Mouse (Mus musculus): ENCODE results near the gene Ly6g5c.
A peak's percentile ranks its signal among the peaks of the same experiment; 100 is the strongest.

The Ly6g5c gene

DNA sequence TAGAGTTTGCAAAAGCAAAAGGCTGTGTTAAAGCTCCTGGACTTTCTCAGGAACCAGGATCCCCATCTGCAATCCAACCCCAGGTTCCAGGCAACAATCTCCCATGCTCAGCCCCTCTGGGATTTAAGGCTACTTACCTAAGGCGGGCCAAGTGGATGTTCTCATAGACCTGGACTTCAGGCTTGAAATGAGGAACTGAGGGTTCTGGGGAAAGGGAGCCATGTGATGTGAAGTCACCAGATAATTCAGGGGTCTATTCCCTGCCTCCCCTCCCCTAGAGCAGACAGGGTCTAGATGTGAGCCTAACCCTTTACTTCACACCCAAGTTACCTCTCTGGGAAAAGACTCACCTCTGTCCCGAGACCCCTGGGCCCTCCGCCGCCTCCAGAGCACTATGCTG lies 27.4 kb upstream of the Ly6g5c start:
- DNase-seq (ENCODE audit: low spot score in 2 of 2), result no peak

DNA sequence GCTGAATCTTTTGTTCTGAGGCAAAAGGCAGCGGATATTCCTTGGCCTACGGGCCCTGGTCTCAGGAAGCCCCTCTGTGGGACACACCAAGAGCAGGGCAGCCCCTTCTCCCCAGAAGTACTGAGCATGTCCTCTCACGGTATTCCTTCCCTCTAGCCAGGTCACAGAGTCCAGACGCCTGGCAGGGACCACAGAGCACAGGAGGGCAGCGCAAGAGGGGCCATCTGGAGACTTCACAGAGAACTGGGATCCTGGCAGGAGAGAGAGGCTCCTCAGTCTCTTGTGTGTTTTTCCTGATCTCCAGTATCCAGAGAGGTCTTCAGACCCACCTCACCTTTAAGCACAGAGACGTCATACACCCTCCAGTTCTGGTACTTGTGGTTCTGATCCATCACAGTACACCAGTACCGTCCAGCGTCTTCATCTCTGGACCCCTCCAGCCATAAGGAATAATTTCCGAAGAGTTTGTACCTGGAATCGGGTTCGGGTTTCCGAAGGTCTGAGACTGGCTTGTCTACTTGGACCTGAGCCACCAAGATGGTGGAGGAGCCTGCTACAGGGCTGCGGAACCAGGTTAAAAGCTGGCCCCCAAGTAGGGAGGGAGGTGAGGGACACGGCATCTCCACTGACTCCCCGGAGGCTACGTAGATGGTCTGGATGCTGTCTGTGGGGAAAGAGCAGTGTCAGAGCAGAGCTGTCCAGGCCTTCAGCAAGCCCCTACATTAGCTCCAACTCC lies 25.1 kb upstream of the Ly6g5c start:
- DNase-seq (ENCODE audit: low spot score in 2 of 2), result no peak

DNA sequence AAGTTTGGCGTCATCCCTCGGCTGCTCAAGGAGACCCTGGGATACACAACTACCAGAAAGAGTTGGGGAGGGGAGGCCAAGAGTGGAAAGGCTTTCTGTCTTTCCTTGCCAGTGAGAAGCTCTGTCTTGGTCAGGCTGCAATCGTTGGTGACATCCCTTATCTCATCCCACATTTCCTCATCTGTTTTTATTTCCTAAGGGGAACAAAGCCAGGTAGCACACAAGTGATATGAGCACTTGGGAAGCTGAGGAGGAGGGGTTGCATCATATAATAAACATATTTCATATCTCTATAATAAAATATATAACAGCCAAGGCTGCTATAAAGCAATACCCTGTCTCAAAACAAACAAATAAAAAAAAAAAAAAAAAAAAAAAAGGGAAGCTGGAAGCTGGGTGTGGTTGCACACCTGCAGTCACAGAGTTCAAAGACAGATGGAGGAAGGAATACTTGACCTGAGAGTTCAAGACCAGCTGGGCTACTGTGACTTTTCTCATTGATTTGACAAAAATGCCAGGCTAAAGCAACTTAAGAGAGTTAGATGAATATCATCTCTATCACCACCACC lies 24.1 kb upstream of the Ly6g5c start:
- DNase-seq (ENCODE audit: low spot score in 2 of 2), result no peak

DNA sequence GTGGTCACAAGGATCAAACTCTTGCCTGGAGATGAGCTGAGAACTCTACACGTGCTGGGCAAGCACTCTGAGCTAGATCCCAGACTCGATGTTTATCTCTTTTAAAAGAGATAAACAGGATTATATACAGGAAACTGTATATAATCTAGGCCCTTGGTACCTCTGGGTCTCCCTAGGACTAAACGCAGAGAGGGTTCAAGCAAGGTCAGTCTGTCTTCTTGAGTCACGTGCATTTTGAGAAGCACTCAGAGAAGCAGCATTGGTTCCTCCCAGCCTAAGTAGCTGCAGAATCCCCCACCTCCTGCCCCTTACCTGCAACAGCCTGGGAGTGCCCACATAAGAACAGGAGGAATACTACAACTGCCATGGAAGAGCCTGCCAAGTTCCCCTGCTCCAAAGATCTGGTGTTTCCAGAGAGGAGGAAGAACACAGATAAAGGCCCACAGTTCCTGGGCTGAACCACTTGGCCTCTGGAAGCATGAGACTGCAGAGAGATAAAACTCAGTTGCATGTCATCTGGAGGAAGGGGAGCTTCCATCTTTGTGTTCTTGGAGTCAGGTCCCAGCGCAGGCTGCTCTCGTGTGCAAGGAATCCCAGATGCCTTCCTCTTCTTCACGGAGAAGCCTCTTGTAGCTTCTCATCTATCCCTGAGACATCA lies 22.7 kb upstream of the Ly6g5c start, which contains the start of gene Ly6g6f:
Gene Ly6g6f, minus strand, starts transcription at position 403 of the 658 bp plus-strand sequence.
- DNase-seq (ENCODE audit: low spot score in 2 of 2), result no peak

DNA sequence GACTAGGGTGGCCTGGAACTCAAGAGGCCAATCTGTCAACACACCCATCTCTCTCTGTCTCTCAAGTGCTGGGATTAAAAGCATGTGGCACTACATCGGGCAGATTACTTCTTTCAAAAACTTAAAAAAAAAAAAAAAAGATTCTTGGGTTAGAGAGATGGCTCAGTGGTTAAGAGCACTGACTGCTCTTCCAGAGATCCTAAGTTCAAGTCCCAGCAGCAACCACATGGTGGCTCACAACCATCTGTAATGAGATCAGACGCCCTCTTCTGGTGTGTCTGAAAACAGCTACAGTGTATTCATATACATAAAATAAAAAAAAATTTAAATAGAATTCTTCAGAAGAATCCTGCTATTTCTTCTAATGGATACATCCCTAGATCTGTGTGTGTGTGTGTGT lies 19.9 kb upstream of the Ly6g5c start:
- no peak for DNase-seq (ENCODE audit: low spot score in 2 of 2)

DNA sequence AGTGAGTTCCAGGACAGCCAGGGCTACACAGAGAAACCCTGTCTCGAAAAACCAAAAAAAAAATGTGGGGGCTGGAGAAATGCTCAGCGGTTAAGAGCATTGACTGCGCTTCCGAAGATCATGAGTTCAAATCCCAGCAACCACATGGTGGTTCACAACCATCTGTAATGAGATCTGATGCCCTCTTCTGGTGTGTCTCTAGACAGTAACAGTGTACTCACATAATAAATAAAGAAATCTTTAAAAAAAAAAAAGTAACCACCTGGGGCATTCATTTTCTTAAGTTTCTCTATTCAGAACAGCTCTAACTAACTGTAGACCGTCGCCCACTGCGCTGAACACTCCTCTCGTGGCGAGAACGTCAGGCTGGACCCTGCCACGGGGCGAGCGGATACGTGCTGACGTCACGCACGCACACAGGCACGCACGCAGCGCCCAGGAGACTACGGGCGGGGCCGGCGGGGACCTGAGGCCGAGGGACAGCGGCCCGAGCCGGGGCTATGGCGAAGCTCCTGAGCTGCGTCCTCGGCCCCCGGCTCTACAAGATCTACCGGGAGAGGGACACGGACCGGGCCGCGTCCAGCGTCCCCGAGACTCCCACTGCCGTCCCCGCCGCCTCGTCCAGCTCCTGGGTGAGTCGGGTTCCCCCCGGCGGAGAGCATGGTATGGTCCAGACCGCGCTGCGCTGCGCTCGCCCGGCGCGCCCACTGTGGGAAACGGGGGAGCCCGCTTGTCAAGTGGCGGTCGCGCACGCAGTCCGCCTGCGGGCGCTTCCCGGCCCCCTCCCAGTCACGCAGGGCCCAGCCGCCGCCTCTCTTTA lies 19.0 kb upstream of the Ly6g5c start, which contains the start of gene Abhd16a:
Gene Abhd16a, plus strand, starts transcription at position 439 of the 820 bp plus-strand sequence.
- peak; percentile 88 to 93 for DNase-seq (ENCODE audit: low spot score in 2 of 2)

DNA sequence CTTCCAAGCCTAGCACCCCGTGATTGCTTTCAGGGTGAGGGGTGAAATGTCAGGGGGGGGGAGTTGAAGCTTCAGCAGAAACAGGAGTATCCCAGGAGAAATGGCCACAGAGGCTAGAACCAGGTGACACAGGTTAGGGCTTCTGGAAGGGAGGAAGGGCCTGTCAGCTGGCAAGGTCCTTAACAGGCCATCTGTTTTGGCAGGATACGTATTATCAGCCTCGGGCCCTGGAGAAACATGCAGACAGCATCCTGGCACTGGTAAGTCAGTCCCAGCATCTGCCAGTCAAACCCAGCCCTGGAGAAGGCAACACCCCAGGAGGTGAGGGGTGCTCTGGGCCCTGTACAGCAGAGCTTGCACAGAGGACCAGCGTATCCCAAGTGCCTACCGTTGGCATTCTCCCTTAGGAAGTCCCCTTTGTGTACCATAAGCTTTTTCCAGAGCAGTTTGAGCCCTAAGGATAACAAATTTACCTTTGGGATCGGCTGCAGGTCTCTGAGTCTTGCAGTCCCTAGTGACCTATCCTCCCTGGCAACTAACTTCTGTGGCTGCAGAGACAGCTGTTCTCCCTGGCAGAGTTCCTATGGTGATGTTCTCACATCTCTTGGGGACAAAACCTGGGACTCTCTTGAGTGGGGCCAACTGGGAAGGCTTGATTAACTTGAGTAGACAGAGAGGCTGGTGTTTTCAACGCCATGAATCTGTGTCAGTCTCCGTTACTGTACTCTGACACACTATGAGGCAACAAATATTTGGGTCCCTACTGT lies 17.7 kb upstream of the Ly6g5c start:
- DNase-seq (ENCODE audit: low spot score in 2 of 2), result no peak

DNA sequence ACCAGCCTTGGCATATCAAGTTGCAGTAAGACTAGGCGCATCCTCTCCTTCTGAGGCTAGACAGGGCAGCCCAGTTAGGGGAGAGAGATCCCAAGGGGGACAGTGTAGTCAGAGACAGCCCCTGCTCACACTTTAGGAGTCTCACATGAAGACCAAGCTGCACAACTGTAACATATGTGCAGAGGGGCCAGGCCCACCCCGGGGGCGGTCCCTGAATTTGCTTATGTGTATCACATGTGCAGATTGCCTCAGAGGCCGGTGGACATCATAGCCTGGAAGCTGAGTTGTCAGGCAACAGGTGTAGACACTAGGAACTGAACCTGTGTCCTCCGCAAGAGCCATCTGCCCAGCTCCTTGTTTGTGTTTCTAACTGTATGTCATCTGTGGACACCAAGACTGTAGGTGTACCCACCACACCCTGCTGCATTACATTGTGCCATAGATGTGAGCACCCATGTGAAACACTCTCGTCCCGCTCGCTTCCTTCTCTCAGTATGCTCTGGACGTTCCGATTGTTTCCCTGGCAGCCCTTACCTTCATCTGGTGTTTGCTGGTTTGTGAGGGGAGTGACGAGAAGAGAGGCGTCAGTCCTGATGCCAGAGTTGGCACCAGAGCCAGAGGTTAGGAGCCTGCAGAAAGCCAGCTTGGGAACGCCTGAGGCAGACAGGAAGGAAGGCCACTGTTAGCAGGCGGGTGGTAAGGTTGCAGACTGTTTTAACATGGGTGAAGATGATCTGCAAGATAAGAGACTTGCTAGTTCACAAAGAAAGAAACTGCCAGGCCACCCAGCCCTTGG lies 15.5 kb upstream of the Ly6g5c start:
- DNase-seq (ENCODE audit: low spot score in 2 of 2), result no peak

DNA sequence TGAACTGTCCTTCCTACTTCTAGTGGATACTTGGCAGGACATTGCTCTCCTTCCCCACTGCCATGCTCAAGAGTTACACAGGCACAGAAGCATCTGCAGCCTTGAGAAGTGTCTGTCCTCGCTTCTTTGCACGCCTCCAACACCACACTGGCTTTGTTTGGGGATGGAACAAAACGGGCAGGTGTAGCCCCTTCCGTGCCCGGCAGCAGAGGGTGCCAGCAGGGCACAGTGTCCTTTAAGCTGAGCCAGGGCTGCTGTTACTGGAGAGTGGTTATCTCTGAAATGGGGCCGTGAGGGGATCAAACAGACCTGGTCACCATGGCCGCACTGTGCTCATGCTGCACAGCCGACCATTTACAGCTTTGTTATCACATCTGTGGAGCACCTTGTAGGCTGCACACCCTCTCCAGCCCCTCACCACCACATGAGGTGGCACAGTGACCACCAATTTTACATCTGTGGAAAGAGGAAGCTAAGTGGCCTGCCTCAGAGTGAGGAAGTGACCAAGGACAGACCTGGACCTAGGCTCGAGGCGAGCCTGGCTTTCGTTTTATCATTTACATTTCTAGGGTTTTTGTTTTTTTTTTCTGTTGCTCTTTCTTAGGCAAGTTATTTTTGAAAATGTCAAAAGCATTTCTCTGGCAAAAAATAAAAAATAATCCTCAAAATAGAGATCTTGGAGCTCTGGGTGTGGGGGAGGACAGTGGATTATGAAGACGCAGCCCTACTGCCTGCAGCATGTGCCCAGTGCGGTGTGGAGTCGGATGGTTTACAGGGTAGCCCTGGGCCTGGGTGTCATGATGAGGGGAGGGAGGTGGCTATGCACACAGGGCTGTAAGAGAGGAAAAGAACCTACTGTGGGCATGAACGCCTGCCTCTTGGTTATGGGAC lies 13.4 kb upstream of the Ly6g5c start:
- no peak for DNase-seq (ENCODE audit: low spot score in 2 of 2)

DNA sequence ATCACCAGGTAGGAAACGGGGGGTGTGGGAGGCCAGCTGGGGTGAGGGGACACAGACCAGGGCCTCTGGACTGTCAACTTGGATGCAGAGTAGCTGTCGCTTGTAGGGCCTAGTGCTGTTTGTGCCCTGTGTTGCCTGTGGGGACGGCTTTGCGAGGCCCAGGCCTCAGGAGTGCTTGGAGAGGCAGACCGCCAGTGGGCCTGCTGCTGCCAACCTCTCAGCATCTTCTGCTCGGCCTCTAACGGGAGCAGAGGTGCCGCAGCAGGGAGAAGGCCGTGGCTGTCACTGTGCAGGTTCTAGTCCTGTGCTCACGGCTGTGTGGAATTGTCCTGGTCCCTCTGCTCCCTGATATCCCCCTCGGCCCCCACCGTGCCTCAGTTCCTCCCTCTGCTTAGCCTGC lies 11.5 kb upstream of the Ly6g5c start:
- DNase-seq (ENCODE audit: low spot score in 2 of 2), result no peak

DNA sequence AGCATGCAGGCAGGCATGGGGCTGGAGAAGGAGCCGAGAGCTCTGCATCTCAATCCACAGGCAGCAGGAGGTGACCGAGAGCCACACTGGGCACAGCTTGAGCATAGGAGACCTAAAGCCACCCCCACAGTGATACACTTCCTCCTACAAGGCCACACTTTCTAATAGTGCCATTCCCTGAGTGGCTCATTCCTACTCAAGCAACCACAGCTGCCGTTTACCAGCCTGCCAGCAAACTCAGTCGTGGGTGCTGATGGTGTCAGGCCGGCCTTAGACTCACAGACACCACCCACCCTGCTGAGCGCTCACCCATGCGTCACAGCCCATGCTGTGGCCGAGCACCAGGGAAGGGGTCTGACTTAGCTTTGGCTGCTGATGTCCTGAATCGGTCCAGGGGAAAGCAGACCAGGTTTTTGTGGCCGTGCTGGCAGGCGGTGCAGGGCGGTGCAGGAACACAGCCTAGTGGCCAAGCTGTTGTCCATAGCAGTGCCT lies 10.9 kb upstream of the Ly6g5c start:
- no peak for DNase-seq (ENCODE audit: low spot score in 2 of 2)

DNA sequence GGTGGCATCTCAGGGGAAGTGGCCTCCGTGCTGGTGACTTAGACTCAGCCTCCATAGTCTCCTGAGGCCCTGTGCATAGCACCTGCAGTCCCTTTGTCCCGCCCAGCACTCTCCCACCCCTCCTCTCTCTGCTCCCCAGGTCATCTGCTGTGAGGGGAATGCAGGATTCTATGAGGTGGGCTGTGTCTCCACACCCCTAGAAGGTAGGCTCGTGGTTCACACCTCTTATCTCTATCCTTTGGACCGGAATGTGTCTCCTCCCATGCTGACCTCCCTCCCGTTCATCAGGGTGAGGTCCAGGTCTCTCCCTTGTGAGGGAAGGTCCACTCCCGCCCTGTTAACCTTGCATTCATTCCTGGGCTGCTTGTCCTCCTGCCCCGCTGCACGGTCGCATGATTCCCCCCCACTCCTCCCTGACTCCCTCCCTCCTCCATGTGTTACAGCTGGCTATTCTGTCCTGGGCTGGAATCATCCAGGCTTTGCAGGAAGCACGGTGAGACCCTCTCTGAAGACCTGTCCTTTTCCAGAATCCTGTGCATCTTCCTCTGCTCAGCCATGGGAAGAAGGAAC lies 7.8 kb upstream of the Ly6g5c start:
- DNase-seq (ENCODE audit: low spot score in 2 of 2), result no peak

DNA sequence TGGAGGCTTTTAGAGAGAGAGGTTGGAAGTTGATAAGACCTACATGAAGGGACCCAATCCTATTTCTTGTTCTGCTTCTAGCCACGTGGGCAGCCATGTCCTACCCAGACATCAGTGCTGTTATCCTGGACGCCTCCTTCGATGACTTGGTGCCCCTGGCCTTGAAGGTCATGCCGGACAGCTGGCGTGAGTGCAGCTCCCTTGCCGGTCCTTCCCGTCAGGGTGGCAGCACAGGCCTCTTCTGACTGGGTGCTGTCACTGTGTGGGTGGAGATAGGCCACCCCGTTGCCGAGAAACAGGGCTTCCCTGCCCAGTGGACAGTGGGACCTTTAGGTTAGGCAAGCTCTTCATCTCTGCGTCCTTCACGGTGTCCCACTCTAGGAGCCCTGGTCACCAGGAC lies 6.9 kb upstream of the Ly6g5c start:
- no peak for DNase-seq (ENCODE audit: low spot score in 2 of 2)

DNA sequence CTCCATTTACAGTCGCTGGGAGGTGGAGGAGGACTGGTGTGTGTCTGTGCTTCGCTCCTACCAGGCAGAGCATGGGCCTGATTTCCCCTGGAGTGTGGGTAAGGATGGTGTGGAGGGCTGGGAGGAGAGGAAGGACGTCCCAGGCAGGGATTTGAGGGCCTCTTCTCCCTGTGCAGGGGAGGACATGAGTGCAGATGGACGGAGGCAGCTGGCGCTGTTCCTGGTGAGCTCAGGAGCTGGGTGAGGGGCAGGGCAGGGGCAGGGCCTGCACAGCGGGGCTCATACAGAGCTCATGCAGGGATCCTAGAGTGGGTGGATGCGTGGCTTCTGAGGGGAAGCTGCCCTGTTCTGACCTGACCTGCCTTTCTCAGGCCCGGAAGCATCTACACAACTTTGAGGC lies 5.8 kb upstream of the Ly6g5c start:
- DNase-seq (ENCODE audit: low spot score in 2 of 2), result no peak

DNA sequence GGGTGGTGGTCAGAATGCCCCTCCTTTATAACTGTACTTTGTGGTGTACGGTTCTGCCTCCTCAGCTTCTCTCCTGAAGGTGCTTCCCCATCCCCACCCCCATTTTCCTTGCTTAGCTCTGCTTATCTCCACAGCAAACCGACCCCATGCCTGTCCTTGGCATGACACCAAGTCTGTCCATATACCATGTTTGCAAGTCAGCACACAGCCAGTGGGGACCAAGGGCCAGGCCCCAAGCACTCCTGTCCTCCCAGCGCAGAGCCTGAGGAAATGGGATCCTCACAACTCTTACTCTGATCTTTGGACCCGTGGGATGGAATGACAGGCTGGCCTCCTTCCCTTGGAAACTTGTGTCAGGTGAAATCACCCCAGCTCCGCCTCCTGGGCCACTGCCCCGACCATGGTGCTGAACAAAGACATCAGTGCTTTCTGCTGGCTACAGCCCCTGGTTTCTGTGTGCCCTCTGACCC lies 4.8 kb upstream of the Ly6g5c start:
- DNase-seq (ENCODE audit: low spot score in 2 of 2), result no peak

DNA sequence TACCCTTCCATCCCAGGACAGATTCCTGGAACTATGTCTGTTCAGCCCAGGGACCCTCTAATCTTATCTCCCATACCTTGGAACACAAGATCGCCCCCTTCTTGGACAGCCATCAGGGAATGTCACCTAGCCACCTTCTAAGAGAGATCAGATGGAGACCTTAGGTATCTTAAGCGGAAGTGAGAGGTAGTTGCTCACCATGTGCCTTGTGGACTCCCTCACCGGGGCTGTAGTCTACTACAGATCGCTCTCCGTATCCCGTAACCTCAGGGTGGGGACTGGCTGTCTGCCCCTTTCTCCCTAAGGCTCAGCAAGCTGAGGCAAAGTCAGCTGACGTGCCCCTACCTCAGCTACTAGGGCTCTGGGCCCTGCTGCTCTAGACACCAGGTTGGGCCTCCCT lies 4.0 kb upstream of the Ly6g5c start:
- no peak for DNase-seq (ENCODE audit: low spot score in 2 of 2)

DNA sequence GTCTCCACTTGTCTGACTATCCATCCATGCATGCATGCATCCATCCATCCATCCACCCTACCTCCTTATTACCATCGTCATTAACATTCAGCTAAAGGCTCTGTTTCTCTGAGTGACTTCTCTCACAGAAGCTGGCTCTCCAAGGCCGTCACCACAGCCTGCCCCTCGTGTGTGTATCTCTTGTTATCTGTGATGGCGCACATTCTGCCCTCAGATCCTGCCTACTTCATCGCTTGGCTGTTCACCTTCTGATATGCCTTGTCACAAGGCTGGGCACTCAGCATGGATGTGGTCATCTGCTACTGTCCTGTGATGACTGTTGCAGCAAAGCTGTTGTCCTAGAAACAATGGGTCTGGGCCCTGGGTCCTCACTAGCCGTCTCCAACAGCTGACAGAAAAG lies 3.3 kb upstream of the Ly6g5c start:
- DNase-seq (ENCODE audit: low spot score in 2 of 2), result no peak

DNA sequence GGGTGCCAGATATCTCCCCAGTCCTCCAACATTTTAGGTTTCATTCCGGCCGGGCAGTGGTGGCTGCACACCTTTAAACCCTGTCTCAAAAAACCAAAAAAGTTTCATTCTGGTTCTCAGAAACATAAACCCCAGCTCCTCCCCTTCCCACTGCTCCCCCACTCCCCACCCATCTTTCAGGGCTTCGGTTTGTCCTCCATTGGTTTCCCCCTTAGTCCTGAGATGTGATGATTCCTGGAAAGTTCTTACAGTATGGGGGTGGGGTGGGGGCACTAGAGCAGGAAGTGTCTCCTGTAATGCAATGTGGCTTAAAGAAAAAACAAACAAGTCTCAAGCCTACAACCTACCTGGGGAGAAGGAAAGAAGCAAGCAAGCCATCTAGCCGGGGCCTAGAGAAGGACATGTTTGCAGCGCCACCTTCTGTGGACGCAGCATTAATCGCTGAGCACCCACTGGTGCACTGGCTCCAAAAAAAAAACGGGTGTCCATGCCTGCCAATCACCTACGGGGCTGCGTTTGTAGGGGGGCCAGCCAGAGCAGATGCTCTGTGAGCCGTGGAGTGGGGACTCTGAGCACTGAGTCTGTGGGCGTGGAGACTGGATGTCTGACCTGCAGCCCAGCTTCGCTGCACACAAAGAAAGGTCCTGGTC lies 2.2 kb upstream of the Ly6g5c start:
- DNase-seq (ENCODE audit: low spot score in 2 of 2), result no peak

All from frontal cortex, postnatal 14 days (tissue).